Mouse (Mus musculus) lung, postnatal 14 days (tissue): Measurements from ENCODE around the gene Olfr885.

Source experiments
- DNase-seq: peaks from one replicate; pipeline ENCODE4 v3.0.0; 2021

Olfr885 gene

DNA sequence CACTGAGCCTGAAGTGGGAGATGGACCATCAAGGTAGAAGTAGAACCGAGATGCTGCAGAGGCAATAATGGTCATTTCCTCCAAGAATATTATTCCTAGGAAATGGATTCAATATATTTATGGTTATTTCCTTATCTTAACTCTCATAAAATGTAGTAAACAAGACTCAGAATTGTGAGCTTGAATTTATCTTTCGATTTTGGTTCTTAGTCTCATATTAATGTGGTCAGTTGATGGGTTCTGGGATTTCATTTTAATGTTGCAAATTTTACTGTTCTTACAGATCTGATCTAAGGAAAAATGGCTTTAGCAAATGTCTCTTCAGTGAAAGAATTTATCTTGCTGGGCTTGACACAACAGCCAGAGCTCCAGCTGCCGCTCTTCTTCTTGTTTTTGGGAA is at the start of gene Olfr885:
Gene Olfr885, plus strand, starts transcription at position 301 of the 400 bp plus-strand sequence.
- DNase-seq, result no peak

DNA sequence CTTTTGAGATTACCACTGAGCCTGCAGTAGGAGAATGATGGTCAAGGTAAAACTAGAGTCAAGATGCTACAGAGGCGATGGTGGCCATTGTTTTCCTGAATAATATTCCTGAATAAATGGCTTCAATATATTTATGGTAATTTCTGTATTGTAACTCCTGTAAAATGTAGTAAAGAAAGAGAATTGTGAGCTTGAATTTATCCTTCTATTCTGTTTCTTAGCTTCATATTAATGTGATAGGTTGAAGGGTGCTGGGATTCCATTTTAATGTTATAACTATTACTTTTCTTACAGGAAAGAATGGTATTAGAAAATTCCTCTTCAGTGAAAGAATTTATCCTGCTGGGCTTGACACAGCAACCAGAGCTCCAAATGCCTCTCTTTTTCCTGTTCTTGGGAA is 35.6 kb upstream of the Olfr885 start, which contains the start of gene Olfr883:
Gene Olfr883, plus strand, starts transcription at position 301 of the 400 bp plus-strand sequence.
- no peak for DNase-seq

DNA sequence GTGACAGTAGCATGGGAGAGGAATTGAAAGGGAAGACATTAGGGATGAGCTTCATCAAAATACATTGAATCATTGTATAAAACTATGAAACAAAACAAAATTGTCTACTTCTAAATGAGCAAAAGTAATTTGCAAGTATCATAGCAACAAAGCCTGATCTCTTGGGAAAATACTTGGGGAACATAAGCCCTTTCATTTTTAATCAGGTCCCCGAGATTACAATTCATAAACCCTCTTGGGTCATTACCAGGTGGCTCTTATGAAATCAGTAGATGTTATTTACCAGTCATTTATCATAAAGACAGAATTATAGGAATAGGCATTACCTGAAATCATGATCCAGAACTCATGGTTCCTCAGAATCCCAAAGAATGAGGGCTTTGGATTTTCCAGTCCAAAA is 14.9 kb upstream of the Olfr885 start, which contains the start of gene Olfr884:
Gene Olfr884, plus strand, starts transcription at position 301 of the 400 bp plus-strand sequence.
- no peak for DNase-seq

- no peak for DNase-seq
These were observed 22.6 kb downstream of the Olfr885 start, which contains the start of gene Olfr887 for GRCm38 (mm10) chr9:38083772-38084171. TSS of gene Olfr887 (plus strand) at chr9:38084072.

DNA sequence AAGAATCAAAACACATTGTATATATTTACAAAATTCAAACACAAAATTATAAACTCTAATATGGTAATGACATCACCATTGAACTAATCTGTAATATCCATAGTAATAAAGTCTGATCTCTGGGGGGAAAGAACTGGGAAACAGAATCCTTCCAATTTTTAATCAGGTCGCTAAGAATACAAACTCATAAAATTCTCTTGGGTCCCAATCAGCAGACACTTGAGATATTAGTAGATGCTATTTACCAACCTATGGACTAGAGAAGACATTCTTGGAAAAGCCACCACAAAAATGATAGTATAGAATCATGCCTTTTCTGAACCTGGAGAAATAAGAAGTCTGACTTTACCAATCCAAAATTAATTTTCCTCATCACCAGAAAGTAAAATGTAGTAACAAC is 46.7 kb downstream of the Olfr885 start, which contains the start of gene Olfr888:
Gene Olfr888, plus strand, starts transcription at position 301 of the 400 bp plus-strand sequence.
- DNase-seq, result no peak
